Mouse (Mus musculus) spleen, embryonic (tissue): Measurements from ENCODE around the gene Alpk3.

ENCODE experiments used
- CTCF ChIA-PET: fragments of 350-600 bp; sonication (Branson Sonifier 250); formaldehyde crosslinking; loops from one replicate; lab custom pipeline; 2022; lab: Charles Lee

Alpk3 gene

GRCm38 (mm10) chr7:81057471-81057870 lies at the start of gene Alpk3:
TSS of gene Alpk3 (plus strand) at chr7:81057600.
- CTCF ChIA-PET = no interaction called here

DNA sequence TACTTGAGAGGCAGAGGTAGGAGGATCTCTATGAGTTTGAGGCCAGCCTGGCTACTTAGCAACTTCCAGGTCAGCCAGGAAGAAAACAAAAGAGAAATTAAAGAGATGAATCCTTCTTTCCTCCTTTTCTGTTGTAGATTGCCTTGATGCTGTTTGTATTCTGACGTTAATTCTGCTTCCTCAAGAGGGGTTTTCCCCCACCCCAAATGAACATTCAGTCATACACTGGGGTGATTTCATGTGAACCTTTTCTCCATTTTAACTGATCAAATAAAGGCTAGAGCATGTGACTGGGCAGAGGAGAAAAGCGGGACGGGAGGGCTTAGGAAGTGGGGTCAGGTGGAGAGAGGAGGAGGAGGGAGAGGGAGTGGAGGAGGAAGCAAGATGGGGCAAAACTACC lies 49.1 kb upstream of the Alpk3 start:
- CTCF ChIA-PET = interaction anchor here (0.6 kb wide), 1 partner anchor 60 kb away, joined by 10 read pairs; no protein-coding TSS in a partner anchor

GRCm38 (mm10) chr7:81011576-81011975 lies 45.8 kb upstream of the Alpk3 start:
- CTCF ChIA-PET = interaction anchor here (1.1 kb wide), 1 partner anchor 217 kb away, joined by 4 read pairs; no protein-coding TSS in a partner anchor

DNA sequence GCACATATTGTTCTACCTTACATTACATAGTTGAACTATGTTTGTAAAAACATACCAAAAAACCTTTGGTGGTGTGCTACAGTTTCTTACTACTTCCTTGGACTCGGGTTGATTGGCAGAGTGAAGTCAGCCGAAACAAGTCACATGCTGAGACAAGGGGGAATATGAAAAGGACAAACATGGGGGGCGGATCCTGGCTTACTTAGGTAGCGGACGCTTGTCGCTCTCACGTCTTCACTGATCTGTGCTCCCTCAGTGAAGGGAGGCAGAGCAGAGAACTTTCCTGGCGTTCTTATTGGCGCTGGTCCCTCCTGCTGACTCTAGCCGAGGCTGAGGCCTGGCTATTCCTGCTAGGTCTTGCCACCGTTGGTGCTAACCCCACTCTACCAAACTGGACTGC lies 37.1 kb upstream of the Alpk3 start:
- CTCF ChIA-PET = interaction anchor here (0.5 kb wide), 1 partner anchor 72 kb away, joined by 3 read pairs; no protein-coding TSS in a partner anchor

GRCm38 (mm10) chr7:81022731-81023130 lies 34.7 kb upstream of the Alpk3 start:
- CTCF ChIA-PET = no interaction called here

- CTCF ChIA-PET = interaction anchor here (0.6 kb wide), 1 partner anchor 19 kb away, joined by 3 read pairs; no protein-coding TSS in a partner anchor
These were observed 33.3 kb upstream of the Alpk3 start for GRCm38 (mm10) chr7:81024118-81024517.

- CTCF ChIA-PET = no interaction called here
These were observed 32.7 kb upstream of the Alpk3 start for GRCm38 (mm10) chr7:81024651-81025050.

DNA sequence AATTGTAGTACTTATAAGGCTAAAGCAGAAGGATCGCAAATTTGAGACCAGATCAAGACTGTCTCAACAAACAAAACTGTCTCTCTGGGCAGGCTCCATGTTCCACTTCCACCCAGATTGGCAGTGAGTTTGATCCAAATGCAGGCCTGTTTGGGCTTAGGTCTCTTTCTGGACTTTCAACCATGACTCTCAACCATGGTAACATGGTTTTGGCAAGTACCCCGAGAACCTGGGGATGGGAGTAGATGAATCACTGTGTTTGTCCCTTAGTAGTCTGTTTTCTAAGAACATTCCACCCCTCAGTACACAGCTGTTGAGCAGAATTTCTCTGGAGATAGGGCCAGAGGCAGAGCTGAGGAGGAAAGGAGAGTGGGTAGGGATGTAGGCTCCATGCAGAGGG lies 31.6 kb upstream of the Alpk3 start:
- CTCF ChIA-PET = interaction anchor here (0.5 to 0.7 kb wide), 2 partner anchors 166 to 808 kb away, joined by 3 read pairs; no protein-coding TSS in a partner anchor

GRCm38 (mm10) chr7:81039711-81040110 lies 17.7 kb upstream of the Alpk3 start:
- CTCF ChIA-PET = no interaction called here

GRCm38 (mm10) chr7:81043023-81043620 lies 14.3 kb upstream of the Alpk3 start:
- CTCF ChIA-PET = no interaction called here

GRCm38 (mm10) chr7:81047847-81048246 lies 9.6 kb upstream of the Alpk3 start:
- CTCF ChIA-PET = interaction anchor here (1.0 kb wide), 1 partner anchor 10 kb away, joined by 4 read pairs; no protein-coding TSS in a partner anchor

- CTCF ChIA-PET = interaction anchor here (0.9 to 1.0 kb wide), 2 partner anchors 10 kb away, joined by 3 to 4 read pairs; no protein-coding TSS in a partner anchor
These were observed 8.9 kb upstream of the Alpk3 start for GRCm38 (mm10) chr7:81048513-81048912.

DNA sequence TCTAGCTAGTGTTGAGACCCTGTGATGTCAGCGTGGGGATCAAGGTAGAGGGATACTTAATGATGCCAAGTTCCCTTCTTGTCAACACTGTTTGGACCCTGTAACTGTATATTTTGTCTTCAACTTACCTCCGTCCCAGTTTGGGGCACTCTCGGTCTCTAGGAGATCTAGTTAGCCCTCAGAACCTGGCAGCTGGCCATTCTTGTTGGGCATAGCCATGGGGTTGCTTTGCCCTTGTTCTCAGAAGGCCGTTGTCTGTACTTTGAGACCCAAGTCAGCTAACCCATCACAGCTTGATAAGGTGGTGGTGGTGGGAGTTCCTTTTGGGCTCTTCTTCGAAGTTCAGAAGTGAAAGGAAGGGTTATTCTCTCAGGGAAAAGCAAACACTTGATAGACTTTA lies 7.4 kb upstream of the Alpk3 start:
- CTCF ChIA-PET = interaction anchor here (0.6 kb wide), 1 partner anchor 528 kb away, joined by 3 read pairs; no protein-coding TSS in a partner anchor

DNA sequence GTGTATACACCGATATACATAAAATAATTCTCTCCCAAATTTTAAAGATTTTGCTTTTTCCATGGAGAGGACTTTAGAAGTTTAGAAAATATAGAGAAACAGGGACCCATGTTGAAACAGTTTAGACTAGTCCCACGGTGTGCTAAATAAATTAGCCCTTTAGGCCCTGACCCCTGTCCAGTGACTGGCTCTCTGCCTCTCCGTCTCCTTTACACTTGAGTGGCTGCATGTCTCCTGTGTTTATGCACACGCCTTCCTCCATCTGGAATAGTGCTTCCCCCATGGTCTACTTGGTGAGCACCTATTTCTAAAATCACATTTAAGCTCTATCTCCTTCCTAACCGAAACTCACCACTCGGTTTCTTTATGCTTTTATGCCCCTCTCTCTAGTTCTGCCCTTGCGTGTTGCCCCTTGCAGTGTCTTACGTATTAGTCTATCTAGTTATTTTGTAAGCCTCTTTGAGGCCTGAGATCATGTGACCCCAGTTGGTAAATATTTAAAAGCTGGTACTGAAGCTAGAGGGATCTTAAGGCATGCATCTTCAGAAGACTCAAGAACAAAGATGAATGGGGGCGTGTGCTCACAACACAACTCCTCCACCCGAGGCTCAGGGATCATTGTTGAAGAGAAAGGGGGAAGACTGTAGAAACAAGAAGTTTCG lies 1.6 kb upstream of the Alpk3 start:
- CTCF ChIA-PET = interaction anchor here (0.6 kb wide), 1 partner anchor 88 kb away, joined by 5 read pairs; no protein-coding TSS in a partner anchor

DNA sequence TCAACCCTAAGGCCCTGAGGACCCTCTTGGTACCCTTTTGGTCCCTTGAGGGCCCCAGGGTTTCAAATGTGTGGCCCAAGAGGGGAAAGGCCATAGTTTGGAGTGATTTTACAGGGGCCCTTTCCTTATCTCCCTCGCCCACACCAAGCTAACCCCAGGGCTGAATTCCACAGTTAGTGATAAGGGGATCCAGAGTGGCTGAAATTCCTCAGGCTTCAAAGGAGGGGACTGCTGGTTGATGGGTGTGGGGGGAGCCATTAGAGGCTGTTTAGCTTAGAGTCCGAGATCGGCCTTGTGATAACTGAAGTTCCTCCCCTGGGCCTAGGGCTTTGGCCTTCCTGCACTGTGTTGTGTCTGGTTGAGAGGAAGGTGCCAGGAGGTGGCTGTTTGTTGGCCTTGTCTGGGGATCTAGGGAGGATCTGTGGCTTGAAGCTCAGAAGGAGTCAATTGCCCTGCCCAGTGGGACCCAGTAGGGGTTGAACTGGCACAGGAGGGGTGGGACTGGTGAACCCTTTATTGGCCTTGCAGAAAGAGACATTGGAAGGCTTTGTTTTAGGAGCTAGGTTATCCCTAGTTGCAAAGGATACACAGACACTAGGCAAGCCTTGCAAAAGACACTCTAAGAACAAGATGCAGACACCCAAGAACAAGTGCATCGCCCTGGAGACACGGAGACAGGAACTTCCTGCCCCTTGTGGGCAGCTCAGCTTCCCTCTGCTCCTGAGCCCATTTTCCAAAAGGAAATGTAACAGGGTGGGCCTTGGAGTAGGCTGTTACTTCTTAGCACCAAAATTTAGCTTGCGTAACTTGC lies 706 bp downstream of the Alpk3 start:
- CTCF ChIA-PET = interaction anchor here (0.6 kb wide), 1 partner anchor 10 kb away, joined by 4 read pairs; no protein-coding TSS in a partner anchor

DNA sequence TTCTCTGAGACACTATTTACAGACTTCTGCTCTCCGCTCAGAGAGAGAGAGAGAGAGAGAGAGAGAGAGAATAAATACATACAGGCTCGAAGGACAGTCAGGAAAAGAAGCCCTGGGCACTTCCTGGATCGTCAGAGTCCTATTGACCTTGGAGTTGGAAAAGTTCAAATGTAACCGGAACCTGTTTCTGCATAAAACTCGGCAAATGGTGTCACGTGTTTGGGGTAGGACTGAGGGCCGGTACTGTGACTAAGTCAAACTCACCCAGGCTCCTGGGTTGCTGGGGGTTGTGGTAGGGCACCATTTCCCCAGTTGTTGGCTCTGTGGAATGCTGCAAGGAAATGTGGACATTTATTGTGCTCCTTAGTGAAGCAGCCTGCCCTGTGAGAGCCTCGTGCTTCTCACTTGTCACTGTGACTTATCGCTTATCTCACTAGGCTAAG lies 1.3 kb downstream of the Alpk3 start:
- CTCF ChIA-PET = interaction anchor here (0.6 to 0.8 kb wide), 2 partner anchors 10 to 21 kb away, joined by 4 read pairs; no protein-coding TSS in a partner anchor

DNA sequence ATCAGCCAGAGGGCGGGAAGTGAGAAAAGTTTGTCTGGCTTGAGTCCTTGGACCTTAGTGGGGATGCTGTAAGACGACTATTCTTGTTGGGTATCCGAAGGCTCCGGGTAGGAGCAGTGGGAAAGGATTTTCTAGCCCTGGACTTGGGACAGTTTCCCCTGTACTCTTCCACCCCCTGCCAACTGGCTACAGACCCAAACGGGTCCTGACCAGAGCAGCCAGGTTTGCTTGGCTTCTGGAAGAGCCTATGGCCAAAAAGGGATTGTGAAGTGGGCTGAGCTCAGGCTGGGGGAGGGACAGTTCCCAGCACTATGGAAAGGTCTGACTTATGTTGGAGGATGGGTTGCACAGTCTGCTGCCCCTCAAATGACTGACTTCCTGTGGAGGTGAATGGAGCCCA lies 2.0 kb downstream of the Alpk3 start:
- CTCF ChIA-PET = interaction anchor here (0.8 kb wide), 1 partner anchor 21 kb away, joined by 4 read pairs; no protein-coding TSS in a partner anchor

DNA sequence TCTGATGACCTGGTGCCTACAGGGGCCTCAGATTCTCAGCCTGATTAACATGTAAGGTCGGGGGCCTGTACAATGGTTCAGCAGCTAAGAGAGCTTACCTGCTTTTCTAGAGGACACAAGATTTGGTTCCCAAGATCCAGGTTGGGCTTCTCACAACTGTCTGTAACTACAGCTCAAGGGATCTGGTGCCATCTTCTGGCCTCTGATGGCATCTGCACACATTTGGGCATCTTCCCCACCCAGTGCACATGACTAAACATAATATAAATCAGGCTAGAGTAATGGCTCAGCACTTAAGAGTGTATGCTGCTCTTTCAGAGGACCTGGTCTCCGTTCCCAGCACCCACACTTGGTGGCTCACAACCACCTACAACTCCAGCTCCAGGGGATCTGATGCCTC lies 3.5 kb downstream of the Alpk3 start:
- CTCF ChIA-PET = interaction anchor here (1.1 kb wide), 1 partner anchor 204 kb away, joined by 4 read pairs; no protein-coding TSS in a partner anchor

DNA sequence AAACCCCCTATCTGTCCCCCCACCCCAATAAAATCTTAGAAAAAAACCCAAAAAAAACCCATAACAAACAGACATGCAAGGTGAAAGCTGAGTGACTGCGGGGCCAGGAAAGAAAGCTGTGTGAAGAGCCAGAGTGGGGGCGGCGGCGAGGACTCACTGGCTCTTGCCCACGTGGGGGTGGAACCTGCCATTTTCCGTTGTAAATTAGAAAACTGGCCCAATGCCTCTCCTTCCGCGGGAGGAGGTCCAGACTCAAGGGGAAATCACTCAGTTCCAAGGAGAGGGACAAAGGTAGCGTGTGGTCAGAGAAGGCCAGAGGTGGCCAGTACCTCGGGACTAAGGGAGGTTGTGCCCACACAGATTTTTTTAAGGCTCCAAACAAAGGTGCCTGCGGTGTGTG lies 4.5 kb downstream of the Alpk3 start:
- CTCF ChIA-PET = no interaction called here

DNA sequence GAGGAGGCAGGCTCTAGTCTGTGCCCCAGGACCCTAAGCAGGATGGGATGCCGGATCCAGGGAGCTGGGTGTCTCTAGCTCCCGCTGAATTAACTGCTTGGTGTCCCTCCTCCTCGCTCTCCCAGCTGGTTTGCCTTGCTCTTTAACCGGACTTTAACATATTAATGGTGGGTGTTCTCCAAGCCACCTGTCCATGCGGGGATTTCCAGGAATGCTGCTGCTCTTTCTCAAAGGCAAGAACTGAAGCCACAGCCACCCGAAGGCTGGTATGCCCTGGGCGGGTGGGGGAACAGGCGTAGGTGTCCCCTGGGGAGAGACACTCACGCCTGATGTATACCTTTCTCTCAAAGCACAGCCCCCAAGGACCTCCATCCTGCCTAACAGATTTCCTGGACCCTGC lies 5.9 kb downstream of the Alpk3 start:
- CTCF ChIA-PET = no interaction called here

DNA sequence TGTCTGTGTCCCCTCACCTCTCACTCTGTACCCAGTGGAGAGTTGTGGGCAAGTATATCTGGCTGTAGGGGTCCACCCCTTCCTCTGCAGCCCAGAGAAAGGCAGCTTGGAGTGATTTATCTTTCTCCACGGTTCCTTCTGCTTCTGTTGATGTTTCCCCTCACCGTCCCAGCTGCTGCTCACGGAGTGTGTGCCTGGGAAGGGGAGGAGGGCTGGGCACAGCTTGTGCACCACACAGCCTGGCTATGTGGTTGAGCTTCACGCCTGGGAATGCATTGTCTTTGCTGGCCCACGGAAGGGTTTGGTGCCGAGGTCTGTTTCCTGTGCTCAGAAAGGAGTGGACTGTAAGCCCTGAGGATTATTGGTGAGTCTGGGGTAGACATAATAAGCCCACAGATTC lies 9.3 kb downstream of the Alpk3 start:
- CTCF ChIA-PET = no interaction called here
